In the genomic region with DNA sequence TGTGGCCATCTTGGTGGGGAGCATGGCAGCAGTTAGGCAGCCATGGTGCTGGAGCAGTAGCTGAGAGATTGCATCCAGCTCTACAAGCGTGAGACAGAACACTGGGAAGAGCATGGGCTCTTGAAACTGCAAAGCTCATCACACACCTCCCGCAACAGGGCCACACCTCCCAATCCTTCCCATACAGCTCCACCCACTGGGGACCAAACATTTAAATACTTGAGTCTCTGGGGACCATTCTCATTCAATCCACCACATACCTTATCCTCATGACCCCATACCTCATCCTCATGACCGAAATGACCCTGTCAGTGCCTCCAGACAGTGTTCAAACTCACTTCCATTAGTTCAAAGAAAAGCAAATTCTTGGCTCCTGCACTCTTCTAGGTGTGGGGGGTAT, we compare ENCODE assay signal across 21 mouse cellular contexts. TPM values are rescaled to one million over a fixed set of nuclear protein-coding genes. Genes with fewer than 3 reads are reported as not detected.
"Had no signal": no experiment of that assay in that cellular context is flagged by ENCODE, and none has a peak within 500 bp of the region (broad histone marks: within the 10 kb centered on the region; RNA-seq: fewer than 3 reads in every experiment).

No protein-coding gene starts in this region.

- H3K27ac ChIP-seq: neural tube, embryonic 13.5 days; neural tube, embryonic 15.5 days; stomach, embryonic 15.5 days; stomach, postnatal 0 days had no signal

- H3K27me3 ChIP-seq: neural tube, embryonic 13.5 days; neural tube, embryonic 15.5 days; stomach, embryonic 15.5 days had no signal

- H3K4me3 ChIP-seq: neural tube, embryonic 13.5 days; neural tube, embryonic 15.5 days; stomach, embryonic 15.5 days had no signal

- H3K4me2 ChIP-seq: neural tube, embryonic 13.5 days; neural tube, embryonic 15.5 days; stomach, embryonic 15.5 days had no signal

- H3K9me3 ChIP-seq: neural tube, embryonic 13.5 days; neural tube, embryonic 15.5 days; stomach, embryonic 15.5 days had no signal

- DNase-seq: retina, postnatal 1 day; right cerebral cortex, adult 18-20 months; right cerebral cortex, postnatal 14 days; right cerebral cortex, postnatal 25 days; right cerebral cortex, postnatal 4 days; spleen, adult 18-20 months; thymus, adult 18-20 months; thymus, adult 2 months; thymus, postnatal 14 days; thymus, postnatal 25 days; thymus, postnatal 36 days; thymus, postnatal 4 days had no signal

- H3K9ac ChIP-seq: neural tube, embryonic 13.5 days; neural tube, embryonic 15.5 days; stomach, embryonic 15.5 days had no signal

- H3K4me1 ChIP-seq: neural tube, embryonic 13.5 days; neural tube, embryonic 15.5 days; stomach, embryonic 15.5 days had no signal

- H3K36me3 ChIP-seq: neural tube, embryonic 13.5 days; neural tube, embryonic 15.5 days; stomach, embryonic 15.5 days had no signal

RNA-seq across cellular contexts. Expression of a gene that starts 21.5 kb away (rescaled TPM):
- polyA plus RNA-seq: spleen, adult 2 months; thymus, postnatal 0 days had no signal

RNA-seq across cellular contexts. Expression of a gene that starts 41.9 kb away (rescaled TPM):
- polyA plus RNA-seq: neural tube, embryonic 14.5 days had no signal

RNA-seq across cellular contexts. Expression of a gene that starts 52.0 kb away (rescaled TPM):
- polyA plus RNA-seq: neural tube, embryonic 13.5 days; neural tube, embryonic 14.5 days; stomach, embryonic 14.5 days; thymus, postnatal 0 days; urinary bladder, adult 2 months had no signal

RNA-seq across cellular contexts. Expression of a gene that starts 59.7 kb away (rescaled TPM):
- polyA plus RNA-seq: spleen, adult 2 months; urinary bladder, adult 2 months had no signal
